Mouse (Mus musculus) heart, postnatal 0 days (tissue): Measurements from ENCODE around the gene Gm5105. TPM values are rescaled to one million over a fixed set of nuclear protein-coding genes. Genes with fewer than 3 reads are reported as not detected.

ENCODE experiments used
- ATAC-seq: fragments of 200-750 bp; cut with Nextera tagmentation; 2 replicates; pipeline ENCODE4 v1.8.0; 2017; ENCODE audit warnings: low read depth, moderate number of reproducible peaks, moderate library complexity; ENCODE audit not compliant: insufficient read depth
- DNase-seq: peaks from one replicate; pipeline ENCODE4 v3.0.0-alpha.2; 2016; ENCODE audit warnings: low spot score
- H3K27ac ChIP-seq: fragments of 300-500 bp; sonication (generic); 2 replicates; pipeline ENCODE4 v1.5.1; 2014; ENCODE audit warnings: low read depth, mild to moderate bottlenecking
- H3K27me3 ChIP-seq: fragments of 300-500 bp; sonication (generic); 2 replicates; pipeline ENCODE4 v1.6.1; 2014; ENCODE audit warnings: low read length, mixed read lengths; ENCODE audit not compliant: control insufficient read depth, insufficient read depth
- H3K36me3 ChIP-seq: fragments of 300-500 bp; sonication (generic); replicated peaks from 2 replicates; pipeline ENCODE4 v1.6.1; 2014; ENCODE audit warnings: low read length, mixed read lengths; ENCODE audit not compliant: control insufficient read depth, insufficient read depth
- H3K4me1 ChIP-seq: fragments of 300-500 bp; sonication (generic); 2 replicates; pipeline ENCODE4 v1.6.1; 2014; ENCODE audit warnings: antibody characterized with exemption; ENCODE audit not compliant: control insufficient read depth, insufficient read depth
- H3K4me2 ChIP-seq: fragments of 300-500 bp; sonication (generic); 2 replicates; pipeline ENCODE4 v1.6.1; 2014; ENCODE audit warnings: low read depth, mild to moderate bottlenecking, low read length, moderate library complexity
- H3K4me3 ChIP-seq: fragments of 300-500 bp; sonication (generic); 2 replicates; pipeline ENCODE4 v1.5.1; 2014; ENCODE audit warnings: low read depth, low read length
- H3K9ac ChIP-seq: fragments of 300-500 bp; sonication (generic); replicated peaks from 2 replicates; pipeline ENCODE4 v1.6.1; 2014; ENCODE audit warnings: low read depth, low read length, mixed read lengths
- H3K9me3 ChIP-seq: fragments of 300-500 bp; sonication (generic); replicated peaks from 2 replicates; pipeline ENCODE4 v1.6.1; 2016; ENCODE audit warnings: low read length; ENCODE audit not compliant: control insufficient read depth
- CTCF ChIP-seq: IDR thresholded peaks from 2 replicates; pipeline ENCODE4 v1.5.1; 2016; ENCODE audit warnings: antibody characterized with exemption, control low read depth, low read depth
- EP300 ChIP-seq: IDR thresholded peaks from 2 replicates; pipeline ENCODE4 v1.6.1; 2016; ENCODE audit warnings: antibody characterized with exemption, low read depth
- WGBS: fragments of 180-500 bp; shearing (Covaris S2); extraction: QIAGEN DNeasy Blood & Tissue Kit; methylation state at CpG from one replicate; pipeline ENCODE4 v1.1.7; 2014; 5-methylcytosine and 5-hydroxymethylcytosine counted together
- polyA plus RNA-seq: library from polyadenylated mRNA; unstranded; fragments of >200 nt; fragmentation: Nextera tagmentation; extraction: Ambion mirVana; gene quantifications from 2 replicates; pipeline ENCODE4 v1.2.1, GENCODE M21; 2015
- total RNA-seq: library from RNA; depleted of rRNA; stranded (reverse); fragments of >200 nt; gene quantifications from 2 replicates; pipeline ENCODE4 v1.2.3, GENCODE M21; 2014; ENCODE audit warnings: low replicate concordance

The Gm5105 gene
- total and polyA plus RNA-seq, 2 experiments from 2014 or later = 0.11 to 0.64 TPM

GRCm38 (mm10) chr3:138022651-138023050, 44.5 kb downstream of the Gm5105 start:
- H3K9me3 ChIP-seq = no peaks in the 10 kb centered on the region
- no peak overlapping the region for H3K27ac ChIP-seq
- ATAC-seq = no peak
- no peaks in the 10 kb centered on the region for H3K36me3 ChIP-seq
- no peak overlapping the region for H3K4me2 ChIP-seq
- no peaks in the 10 kb centered on the region for H3K27me3 ChIP-seq
- no peak overlapping the region for H3K4me3 ChIP-seq
- TF ChIP-seq EP300 (no peak), CTCF (no peak)
- 90% methylated on average over 4 of the region's 4 CpGs for WGBS
- DNase-seq = no peak
- peaks cover 12% of the 10 kb centered on the region for H3K4me1 ChIP-seq
- no peak overlapping the region for H3K9ac ChIP-seq

GRCm38 (mm10) chr3:138022003-138022402, 45.2 kb downstream of the Gm5105 start:
- H3K27ac ChIP-seq = no peak overlapping the region
- no peak overlapping the region for H3K4me2 ChIP-seq
- no peaks in the 10 kb centered on the region for H3K36me3 ChIP-seq
- no peak overlapping the region for H3K4me3 ChIP-seq
- no peaks in the 10 kb centered on the region for H3K27me3 ChIP-seq
- ATAC-seq (no peak), DNase-seq (no peak)
- WGBS = 88% methylated on average over 4 of the region's 4 CpGs
- H3K4me1 ChIP-seq = peaks cover 7% of the 10 kb centered on the region; the same call in 1 of the 2 replicates
- no peaks in the 10 kb centered on the region for H3K9me3 ChIP-seq
- H3K9ac ChIP-seq = no peak overlapping the region
- TF ChIP-seq CTCF (no peak), EP300 (no peak)

- H3K27me3 ChIP-seq = no peaks in the 10 kb centered on the region
- ATAC-seq = no peak
- no peaks in the 10 kb centered on the region for H3K9me3 ChIP-seq
- TF ChIP-seq CTCF (no peak), EP300 (no peak)
- H3K27ac ChIP-seq = no peak overlapping the region
- H3K4me2 ChIP-seq = no peak overlapping the region
- no peak for DNase-seq
- no peak overlapping the region for H3K9ac ChIP-seq
- no peaks in the 10 kb centered on the region for H3K36me3 ChIP-seq
- H3K4me1 ChIP-seq = peaks cover 3% of the 10 kb centered on the region; the same call in 1 of the 2 replicates
- WGBS = 77% methylated on average over 12 of the region's 12 CpGs
- no peak overlapping the region for H3K4me3 ChIP-seq
Observed at GRCm38 (mm10) chr3:138016810-138017209, 50.4 kb downstream of the Gm5105 start.

- Histone ChIP-seq H3K9me3 (no peaks in the 10 kb centered on the region), H3K9ac (no peak overlapping the region), H3K4me3 (no peak overlapping the region), H3K4me2 (no peak overlapping the region), H3K4me1 (peaks cover 6% of the 10 kb centered on the region; the same call in 1 of the 2 replicates), H3K27me3 (no peaks in the 10 kb centered on the region), H3K27ac (no peak overlapping the region), H3K36me3 (no peaks in the 10 kb centered on the region)
- TF ChIP-seq EP300 (no peak), CTCF (no peak)
- ATAC-seq (no peak), DNase-seq (no peak)
- 18% methylated on average over 2 of the region's 2 CpGs for WGBS
Observed at GRCm38 (mm10) chr3:138014725-138015124, 52.5 kb downstream of the Gm5105 start.

- H3K4me1 ChIP-seq = peaks cover 14% of the 10 kb centered on the region; the same call in 1 of the 2 replicates
- DNase-seq (no peak), ATAC-seq (no peak)
- no peak overlapping the region for H3K9ac ChIP-seq
- no peak overlapping the region for H3K4me2 ChIP-seq
- 41% methylated on average over 4 of the region's 4 CpGs for WGBS
- H3K36me3 ChIP-seq = no peaks in the 10 kb centered on the region
- TF ChIP-seq EP300 (no peak), CTCF (no peak)
- no peak overlapping the region for H3K27ac ChIP-seq
- H3K4me3 ChIP-seq = no peak overlapping the region
- no peaks in the 10 kb centered on the region for H3K27me3 ChIP-seq
- no peaks in the 10 kb centered on the region for H3K9me3 ChIP-seq
Observed at GRCm38 (mm10) chr3:138012351-138012750, 54.8 kb downstream of the Gm5105 start.

- 25% methylated on average over 6 of the region's 6 CpGs for WGBS
- Histone ChIP-seq H3K4me1 (peaks cover 26% of the 10 kb centered on the region; the same call in 1 of the 2 replicates), H3K4me2 (no peak overlapping the region), H3K36me3 (no peaks in the 10 kb centered on the region), H3K9me3 (peaks cover 6% of the 10 kb centered on the region; the same call in 1 of the 2 replicates), H3K27me3 (no peaks in the 10 kb centered on the region), H3K4me3 (no peak overlapping the region), H3K27ac (peak overlapping the region; percentile 47), H3K9ac (no peak overlapping the region)
- TF ChIP-seq CTCF (no peak), EP300 (no peak)
- ATAC-seq = no peak
- no peak for DNase-seq
Observed at GRCm38 (mm10) chr3:138008152-138008551, 59.0 kb downstream of the Gm5105 start.
